Mouse (Mus musculus): ENCODE results near the gene Tmem202. TPM values are rescaled to one million over a fixed set of nuclear protein-coding genes. Genes with fewer than 3 reads are reported as not detected.

The Tmem202 gene
- polyA plus RNA-seq, 1 experiment from 2014 or later: not detected

DNA sequence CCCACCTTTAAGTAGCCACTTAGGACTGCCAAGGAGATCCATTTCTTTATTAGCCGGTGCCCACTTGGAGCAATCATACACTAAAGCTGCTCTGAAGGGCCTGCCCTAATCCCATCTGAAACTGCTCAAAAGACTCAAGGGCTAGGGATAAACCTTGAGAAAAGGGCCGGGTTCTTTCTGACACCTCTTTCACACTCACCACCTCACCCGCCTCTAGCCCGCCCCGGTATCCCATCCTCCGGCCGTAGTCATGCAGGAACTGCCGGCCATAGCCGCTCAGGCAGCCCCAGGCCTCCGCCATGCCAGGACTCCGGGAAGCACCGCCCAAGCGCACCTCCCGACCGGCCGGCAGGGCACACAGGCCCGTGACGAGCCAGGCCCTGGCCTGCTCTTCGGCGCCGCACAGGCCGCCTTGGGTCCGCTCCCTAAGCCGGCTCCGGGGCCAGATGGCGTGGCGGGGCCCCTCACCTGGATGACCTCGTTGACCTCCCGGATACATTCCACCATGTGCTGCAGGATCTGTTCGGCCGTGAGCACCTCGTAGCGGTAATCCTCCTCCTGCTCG is 54.1 kb downstream of the Tmem202 start:
- no peaks in the 10 kb centered on the region for H3K9me3 ChIP-seq (replicated peaks)
- WGBS: under 1% methylated on average over 34 of the region's 34 CpGs
- peak overlapping the region; percentile 82 for H3K9ac ChIP-seq
- peaks cover 3% of the 10 kb centered on the region; the same call in 1 of the 2 replicates for H3K36me3 ChIP-seq
- peak overlapping the region; percentile 83 for H3K4me2 ChIP-seq
- peaks cover 21% of the 10 kb centered on the region for H3K4me1 ChIP-seq
- H3K4me3 ChIP-seq (replicated peaks): peak overlapping the region; percentile 81
- peak overlapping the region; percentile 99 for H3K27ac ChIP-seq
- H3K27me3 ChIP-seq: no peaks in the 10 kb centered on the region
- peak; percentile 72 for ATAC-seq (replicated peaks; ENCODE audit: low FRiP score)

DNA sequence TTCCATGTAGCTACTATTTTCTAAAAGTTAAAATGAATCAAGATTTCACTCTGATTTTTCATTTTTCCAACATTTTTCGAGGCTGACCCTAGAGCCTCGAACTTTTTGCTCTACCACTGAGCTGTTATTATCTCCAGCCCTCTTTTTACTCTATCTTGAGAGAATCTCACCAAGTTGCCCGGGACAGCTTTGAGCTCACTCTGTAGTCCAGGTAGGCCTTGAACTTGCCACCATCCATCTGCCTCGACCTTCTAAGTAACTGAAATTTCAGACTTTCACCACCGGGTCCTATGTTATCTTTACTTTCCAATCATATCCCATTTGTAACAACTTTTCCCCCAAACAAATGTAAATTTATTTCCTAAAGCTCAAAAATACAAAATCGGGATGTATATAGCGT is 54.9 kb downstream of the Tmem202 start:
- Histone ChIP-seq H3K9ac (peak overlapping the region; percentile 82), H3K36me3 (peaks cover 6% of the 10 kb centered on the region; the same call in 1 of the 2 replicates), H3K4me1 (peaks cover 23% of the 10 kb centered on the region), H3K27ac (no peak overlapping the region), H3K4me3 (replicated peaks) (peak overlapping the region; percentile 81), H3K4me2 (peak overlapping the region; percentile 83), H3K27me3 (no peaks in the 10 kb centered on the region), H3K9me3 (replicated peaks) (no peaks in the 10 kb centered on the region)
- 15% methylated on average over 7 of the region's 7 CpGs for WGBS
- no peak for ATAC-seq (replicated peaks; ENCODE audit: low FRiP score)

DNA sequence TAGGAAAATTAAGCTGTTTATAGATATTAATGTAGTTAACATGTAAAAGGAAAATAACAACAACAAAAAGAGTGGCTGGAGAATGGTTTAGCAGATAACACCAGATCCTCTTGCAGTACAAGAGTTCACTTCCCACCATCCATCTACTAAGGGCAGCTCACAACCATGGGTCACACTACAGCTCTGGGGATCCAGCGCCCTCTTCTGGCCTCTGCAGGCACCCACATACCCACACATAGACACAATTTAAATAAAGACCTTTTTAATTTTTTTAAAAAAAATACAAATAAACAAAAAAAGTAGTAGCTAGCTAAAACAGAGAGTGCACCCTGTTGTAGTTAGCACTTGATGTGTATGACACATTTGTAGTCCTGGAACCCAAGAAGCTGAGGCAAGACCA is 57.2 kb downstream of the Tmem202 start:
- peaks cover 6% of the 10 kb centered on the region; the same call in 1 of the 2 replicates for H3K36me3 ChIP-seq
- H3K4me2 ChIP-seq: peak overlapping the region; percentile 27; the same call in 1 of the 2 replicates
- ATAC-seq (replicated peaks; ENCODE audit: low FRiP score): no peak
- H3K4me3 ChIP-seq (replicated peaks): no peak overlapping the region; the same call in 1 of the 2 replicates
- H3K9me3 ChIP-seq (replicated peaks): no peaks in the 10 kb centered on the region
- no peak overlapping the region for H3K9ac ChIP-seq
- no peaks in the 10 kb centered on the region for H3K27me3 ChIP-seq
- peaks cover 28% of the 10 kb centered on the region for H3K4me1 ChIP-seq
- no peak overlapping the region for H3K27ac ChIP-seq
- WGBS: 47% methylated on average over 1 of the region's 1 CpGs

DNA sequence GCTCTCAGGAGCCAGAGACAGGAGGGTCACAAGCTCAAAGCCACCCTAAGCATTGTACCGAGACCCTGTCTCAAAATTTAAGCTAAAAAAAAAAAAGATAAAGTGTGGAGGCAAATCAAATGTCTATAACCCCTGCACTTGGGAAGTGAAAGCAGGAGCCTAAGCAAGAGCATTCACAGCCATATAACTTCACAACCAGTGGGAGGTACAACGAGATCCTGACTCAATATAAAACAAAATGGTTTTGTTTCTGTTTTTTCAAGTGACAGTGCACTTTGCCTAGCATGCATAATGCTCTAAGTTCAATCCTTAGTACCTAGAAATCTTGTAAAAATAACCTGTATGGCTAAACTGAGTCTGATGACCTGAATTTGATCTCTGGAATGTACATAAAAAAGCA is 63.0 kb downstream of the Tmem202 start:
- no peak for ATAC-seq (replicated peaks; ENCODE audit: low FRiP score)
- Histone ChIP-seq H3K27ac (no peak overlapping the region), H3K9ac (no peak overlapping the region), H3K36me3 (peaks cover 30% of the 10 kb centered on the region), H3K27me3 (no peaks in the 10 kb centered on the region), H3K4me2 (no peak overlapping the region), H3K4me3 (replicated peaks) (no peak overlapping the region), H3K9me3 (replicated peaks) (no peaks in the 10 kb centered on the region), H3K4me1 (peaks cover 10% of the 10 kb centered on the region)
- WGBS: 92% methylated on average over 2 of the region's 2 CpGs

DNA sequence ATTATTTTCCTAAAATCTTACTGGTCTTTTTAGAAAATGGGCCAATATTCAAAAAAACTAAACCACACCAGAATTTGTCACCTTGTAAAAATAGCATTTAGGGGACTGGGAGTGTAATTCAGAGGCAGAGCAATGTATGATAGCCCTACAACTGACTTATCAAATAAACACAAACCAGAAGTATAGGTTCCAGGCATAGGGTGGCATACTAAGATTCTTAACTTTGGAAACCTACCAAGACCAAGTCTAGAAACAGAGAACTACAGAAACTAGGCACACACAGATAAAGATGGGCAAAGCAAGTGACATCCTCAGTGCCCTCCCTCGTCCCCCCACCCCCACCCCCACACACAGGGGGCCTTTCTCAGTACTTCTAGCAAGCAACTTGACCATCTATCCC is 64.8 kb downstream of the Tmem202 start:
- H3K27me3 ChIP-seq: no peaks in the 10 kb centered on the region
- no peaks in the 10 kb centered on the region for H3K9me3 ChIP-seq (replicated peaks)
- peaks cover 31% of the 10 kb centered on the region for H3K36me3 ChIP-seq
- no peak overlapping the region for H3K4me2 ChIP-seq
- 92% methylated on average over 1 of the region's 1 CpGs for WGBS
- no peak overlapping the region for H3K27ac ChIP-seq
- no peak overlapping the region for H3K4me3 ChIP-seq (replicated peaks)
- peaks cover 6% of the 10 kb centered on the region for H3K4me1 ChIP-seq
- no peak overlapping the region for H3K9ac ChIP-seq
- ATAC-seq (replicated peaks; ENCODE audit: low FRiP score): no peak

DNA sequence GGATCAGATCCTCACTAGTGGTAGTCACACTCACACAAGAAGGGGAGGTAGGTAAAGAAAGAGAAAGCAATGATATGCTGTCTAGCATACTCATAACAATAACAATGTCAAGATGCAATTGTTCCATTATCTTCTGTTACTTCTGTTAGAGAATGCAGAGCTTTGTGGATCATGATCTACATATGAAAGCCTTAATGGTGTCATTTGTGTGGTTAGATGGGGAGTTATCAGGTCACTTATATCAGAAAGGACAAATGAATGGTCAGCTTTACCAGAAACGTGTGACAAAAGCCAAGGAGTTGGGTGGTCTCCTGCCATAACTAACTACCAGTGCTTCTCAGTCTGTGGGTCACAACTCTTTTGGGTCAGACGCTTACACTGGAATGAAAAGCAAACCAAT is 66.5 kb downstream of the Tmem202 start:
- Histone ChIP-seq H3K36me3 (peaks cover 30% of the 10 kb centered on the region), H3K27ac (no peak overlapping the region), H3K4me2 (no peak overlapping the region), H3K9ac (no peak overlapping the region), H3K9me3 (replicated peaks) (no peaks in the 10 kb centered on the region), H3K27me3 (no peaks in the 10 kb centered on the region), H3K4me3 (replicated peaks) (no peak overlapping the region), H3K4me1 (peaks cover 5% of the 10 kb centered on the region)
- 81% methylated on average over 2 of the region's 2 CpGs for WGBS
- no peak for ATAC-seq (replicated peaks; ENCODE audit: low FRiP score)

DNA sequence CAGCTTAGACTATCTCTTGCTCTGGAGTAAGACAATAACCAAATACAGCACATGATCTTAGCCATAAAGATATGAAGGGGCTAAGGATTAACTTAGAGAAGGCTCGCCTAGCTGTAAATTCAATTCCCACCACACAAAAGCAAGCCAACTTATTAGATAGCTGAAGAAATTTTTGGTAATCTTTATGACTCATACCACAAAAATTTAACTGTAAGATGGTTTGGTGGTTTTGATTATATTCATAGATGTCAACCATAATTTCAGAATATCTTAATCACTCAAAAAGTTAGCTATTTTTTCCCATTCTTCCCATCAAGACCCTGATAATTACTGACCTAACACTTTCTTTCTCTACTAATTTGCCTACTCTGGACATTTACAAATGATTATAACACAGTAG is 70.2 kb downstream of the Tmem202 start:
- no peak overlapping the region for H3K4me3 ChIP-seq (replicated peaks)
- H3K36me3 ChIP-seq: peaks cover 21% of the 10 kb centered on the region
- WGBS: 84% methylated on average over 1 of the region's 1 CpGs
- no peak overlapping the region for H3K4me2 ChIP-seq
- H3K9ac ChIP-seq: no peak overlapping the region
- no peaks in the 10 kb centered on the region for H3K4me1 ChIP-seq
- no peak overlapping the region for H3K27ac ChIP-seq
- H3K27me3 ChIP-seq: no peaks in the 10 kb centered on the region
- no peak for ATAC-seq (replicated peaks; ENCODE audit: low FRiP score)
- no peaks in the 10 kb centered on the region for H3K9me3 ChIP-seq (replicated peaks)

Other genes starting within 250 kb of the Tmem202 start
- gene Adpgk, start 248.3 kb downstream of the Tmem202 start, polyA plus RNA-seq (2015; fragmentation: Nextera tagmentation; extraction: Ambion mirVana): 38.5 and 39.2 TPM in 2 replicates
- 14.2 and 14.6 TPM in 2 replicates for gene Bbs4, start 186.3 kb downstream of the Tmem202 start, polyA plus RNA-seq (2015; fragmentation: Nextera tagmentation; extraction: Ambion mirVana)
- gene Arih1, start 53.2 kb downstream of the Tmem202 start, polyA plus RNA-seq (2015; fragmentation: Nextera tagmentation; extraction: Ambion mirVana): 16.3 and 18.4 TPM in 2 replicates
- 58.9 and 67.1 TPM in 2 replicates for gene Hexa, start 307 bp downstream of the Tmem202 start, polyA plus RNA-seq (2015; fragmentation: Nextera tagmentation; extraction: Ambion mirVana)
- gene Celf6, start 38.1 kb upstream of the Tmem202 start, polyA plus RNA-seq (2015; fragmentation: Nextera tagmentation; extraction: Ambion mirVana): 0.69 and 2.5 TPM in 2 replicates
- gene Parp6, start 77.4 kb upstream of the Tmem202 start, polyA plus RNA-seq (2015; fragmentation: Nextera tagmentation; extraction: Ambion mirVana): 22.9 and 27.6 TPM in 2 replicates
- gene Pkm, start 116.5 kb upstream of the Tmem202 start, polyA plus RNA-seq (2015; fragmentation: Nextera tagmentation; extraction: Ambion mirVana): 1,267 and 1,340 TPM in 2 replicates
- 0.95 and 1.0 TPM in 2 replicates for gene Gramd2, start 140.3 kb upstream of the Tmem202 start, polyA plus RNA-seq (2015; fragmentation: Nextera tagmentation; extraction: Ambion mirVana)
- 12.5 and 14.1 TPM in 2 replicates for gene Senp8, start 210.9 kb upstream of the Tmem202 start, polyA plus RNA-seq (2015; fragmentation: Nextera tagmentation; extraction: Ambion mirVana)
- 15.1 and 18.7 TPM in 2 replicates for gene Myo9a, start 211.0 kb upstream of the Tmem202 start, polyA plus RNA-seq (2015; fragmentation: Nextera tagmentation; extraction: Ambion mirVana)